Mouse (Mus musculus) kidney, postnatal 25 days (tissue): ENCODE data around the gene Prkce.

Source experiments
- DNase-seq, 2 experiments: peaks; one replicate each; pipeline ENCODE4 v3.0.0; 2021; ENCODE audit warnings: mixed read lengths in 2 of 2

Gene Prkce

DNA sequence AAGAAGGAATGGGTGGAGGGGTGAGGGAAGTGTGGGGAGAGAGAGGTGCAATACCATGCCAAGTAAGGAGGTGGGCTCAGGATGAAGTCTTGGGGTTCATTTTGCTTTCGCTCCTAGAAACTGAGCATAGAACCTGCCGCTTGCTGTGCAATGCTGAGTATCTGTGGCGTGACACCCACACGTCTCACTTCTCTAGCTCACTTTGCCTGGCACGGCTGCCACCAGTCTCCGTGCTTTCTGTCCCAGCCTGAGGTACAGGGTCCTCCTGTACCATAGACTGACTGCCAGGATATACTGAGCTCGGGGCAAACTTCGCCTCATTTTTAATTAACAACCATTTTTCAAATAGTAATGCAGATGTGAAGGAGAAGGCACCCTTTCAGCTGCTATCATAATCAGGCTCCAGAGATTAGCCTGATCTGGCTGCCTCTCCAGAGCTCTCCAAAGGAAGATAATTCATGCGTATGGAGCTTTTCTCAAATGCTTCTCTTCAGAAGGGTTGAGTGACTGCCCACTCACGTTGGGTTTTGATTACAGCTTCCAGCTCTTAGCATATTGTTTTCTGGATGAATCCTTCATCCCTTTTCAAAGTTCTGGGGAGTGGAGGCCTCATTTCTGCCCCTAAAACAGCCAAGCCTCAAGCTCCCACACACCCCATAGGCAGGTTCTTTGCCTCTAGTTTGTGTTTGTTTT, 253.2 kb downstream of the Prkce start:
- DNase-seq: no peak

DNA sequence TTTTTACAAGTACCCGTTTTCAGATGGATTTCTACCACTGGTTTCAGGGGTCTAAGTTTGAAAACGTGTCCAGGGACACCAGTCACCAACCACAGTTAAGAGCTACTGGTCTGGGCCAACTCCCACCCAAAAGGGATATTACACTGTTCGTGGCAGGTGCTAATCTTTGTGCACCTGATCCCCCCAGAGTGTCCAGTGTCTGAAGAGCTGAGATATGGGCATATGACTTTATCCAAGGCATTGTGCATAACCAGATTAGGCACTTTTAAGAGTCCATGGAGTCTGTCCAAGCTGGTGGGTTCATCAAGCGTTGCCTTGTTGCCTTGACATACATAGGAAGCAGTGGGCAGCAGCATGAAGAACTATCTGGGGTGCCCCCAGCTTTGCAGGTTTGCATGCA, 254.4 kb downstream of the Prkce start:
- DNase-seq: no peak

DNA sequence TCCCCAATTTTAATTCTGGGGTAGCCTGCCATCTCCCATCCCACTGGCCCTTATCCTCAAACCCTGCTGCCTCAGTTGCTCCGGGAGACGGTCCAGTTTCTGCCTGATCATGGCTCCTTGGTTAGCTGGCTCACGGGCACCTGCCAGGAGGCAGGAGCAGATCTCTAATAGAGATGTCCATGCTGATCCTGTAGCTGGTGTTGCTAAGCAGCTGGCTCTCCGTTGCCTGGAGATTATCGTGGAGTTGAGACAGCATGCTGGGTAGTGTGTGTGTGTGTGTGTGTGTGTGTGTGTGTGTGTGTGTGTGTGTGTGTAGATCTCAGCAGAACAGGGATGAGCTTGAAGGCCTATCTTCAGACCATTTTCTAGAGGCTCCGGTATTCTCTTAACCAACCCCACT, 262.3 kb downstream of the Prkce start:
- no peak for DNase-seq

DNA sequence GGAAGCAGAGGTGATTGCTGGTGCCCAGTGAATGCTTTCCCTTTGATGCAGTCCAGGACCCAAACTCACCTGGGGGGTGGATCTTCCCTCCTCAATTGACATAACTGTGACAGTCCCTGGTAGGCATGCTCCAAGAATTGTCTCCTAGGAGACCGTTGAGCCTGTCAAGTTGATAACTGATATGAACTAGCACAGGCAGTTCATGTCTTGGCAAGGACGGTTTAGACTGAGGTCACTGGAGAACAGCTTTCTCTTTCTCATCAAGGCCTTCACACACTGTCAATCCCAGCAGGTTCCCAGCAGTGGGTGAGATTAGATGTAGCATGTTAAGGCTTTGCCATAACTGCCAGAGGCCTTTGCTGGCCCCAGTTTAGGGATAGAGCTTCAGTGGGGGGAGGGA, 265.5 kb downstream of the Prkce start:
- no peak for DNase-seq

DNA sequence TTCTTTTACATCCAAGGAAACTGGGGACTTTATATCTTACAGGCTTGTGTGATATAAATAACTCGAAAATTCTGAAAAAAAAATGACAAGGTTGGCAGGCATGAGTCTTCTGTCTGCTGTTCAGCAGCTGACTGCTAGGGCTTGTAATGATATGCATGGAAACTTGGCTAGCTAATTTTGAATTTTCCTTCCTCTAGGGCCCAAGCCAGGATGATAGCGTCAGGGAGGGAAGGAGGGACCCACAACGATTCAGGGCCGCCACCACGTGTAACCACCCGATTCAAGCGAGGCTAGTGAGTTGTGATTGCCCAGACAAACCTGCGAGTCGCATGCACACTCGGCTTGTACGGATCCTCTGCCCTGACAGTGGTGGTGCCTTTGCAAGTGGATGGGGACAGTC, 266.2 kb downstream of the Prkce start:
- DNase-seq: no peak

DNA sequence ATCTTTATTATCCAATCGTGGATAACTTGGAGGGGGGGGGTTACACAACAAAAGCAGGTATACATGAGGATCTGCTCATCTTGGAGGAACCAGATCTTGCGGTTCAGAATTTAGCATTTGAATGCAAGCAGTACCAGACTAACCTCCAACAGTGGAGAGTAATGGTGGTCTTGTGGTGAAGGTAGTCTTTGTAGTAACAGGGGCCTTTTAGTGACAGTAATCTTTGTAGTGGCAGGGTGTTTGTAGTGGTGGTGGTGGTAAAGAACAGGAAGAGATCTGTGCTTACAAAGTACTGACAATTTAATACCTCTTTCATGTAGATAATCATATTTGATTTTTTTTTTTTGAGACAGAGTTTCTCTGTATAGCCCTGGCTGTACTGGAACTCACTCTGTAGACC, 267.2 kb downstream of the Prkce start:
- DNase-seq: no peak

DNA sequence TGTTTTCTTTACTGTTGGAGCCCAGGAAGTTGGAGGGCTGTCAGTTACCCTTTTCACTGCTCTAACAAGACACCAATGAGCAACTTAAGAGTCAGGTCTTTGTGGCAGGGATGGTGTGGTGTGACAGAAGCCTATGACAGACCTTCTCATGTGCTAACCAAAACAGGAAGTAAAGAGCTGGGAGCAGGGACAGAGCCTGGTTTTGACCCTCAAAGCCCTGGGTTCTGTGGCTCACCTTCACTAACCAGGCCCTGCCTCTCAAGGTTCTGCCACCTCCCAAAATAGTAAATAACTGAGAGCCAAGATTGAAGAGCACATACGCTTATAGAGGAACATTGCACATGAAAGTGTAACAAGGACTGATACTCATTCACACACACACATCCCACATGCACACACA, 268.0 kb downstream of the Prkce start:
- DNase-seq: no peak

DNA sequence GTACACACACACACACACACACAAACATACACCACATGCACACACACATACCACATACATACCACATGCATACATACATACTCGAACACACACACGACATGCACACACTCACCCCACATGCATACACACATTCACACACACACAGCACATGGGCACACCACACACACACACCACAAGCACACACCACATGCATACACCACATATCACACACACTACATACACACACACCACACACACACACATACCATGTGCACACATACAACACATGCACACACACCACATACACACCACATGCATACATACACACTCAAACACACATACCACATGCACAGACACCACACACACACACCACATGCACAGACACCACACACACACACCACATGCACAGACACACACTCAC, 268.4 kb downstream of the Prkce start:
- no peak for DNase-seq

DNA sequence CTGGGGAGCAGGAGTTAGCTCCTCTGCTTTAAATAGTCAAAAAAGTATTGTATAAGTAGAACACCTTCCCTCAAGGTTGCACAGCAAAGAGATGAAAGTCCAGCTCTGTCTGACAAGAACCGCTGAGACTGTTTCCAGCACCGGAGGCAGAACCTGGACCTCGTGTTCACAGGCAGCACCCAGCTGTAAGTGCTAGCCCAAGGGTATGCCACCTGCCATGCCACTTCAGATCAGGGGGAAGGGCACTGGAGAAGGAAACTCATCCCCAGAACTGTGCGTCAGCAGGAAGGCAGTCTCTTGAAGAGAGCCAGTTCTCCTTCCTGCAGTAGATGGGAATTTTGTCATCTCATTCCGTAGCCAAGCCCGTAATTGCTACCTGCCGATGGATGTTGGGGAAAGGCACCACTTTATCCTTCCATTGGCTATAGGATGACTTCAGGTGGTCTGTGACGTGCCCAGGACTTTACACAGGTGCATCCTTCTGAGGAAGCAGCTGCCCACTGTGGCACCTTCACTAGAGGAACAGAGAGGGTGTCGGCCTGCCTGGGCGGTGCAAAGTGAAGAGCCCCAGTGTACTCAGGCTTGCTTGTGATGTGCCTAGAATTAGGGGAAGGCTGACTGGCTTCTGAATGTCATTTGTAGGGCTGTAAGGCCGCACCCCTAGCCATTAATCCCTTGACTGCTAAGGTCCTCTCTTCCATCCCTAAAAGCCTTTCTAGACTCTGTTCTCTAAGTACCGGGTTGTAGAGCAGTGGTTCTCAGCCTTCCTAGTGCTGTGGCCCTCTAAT, 269.2 kb downstream of the Prkce start:
- peak in 1 of 2 experiments; percentile 52 for DNase-seq

DNA sequence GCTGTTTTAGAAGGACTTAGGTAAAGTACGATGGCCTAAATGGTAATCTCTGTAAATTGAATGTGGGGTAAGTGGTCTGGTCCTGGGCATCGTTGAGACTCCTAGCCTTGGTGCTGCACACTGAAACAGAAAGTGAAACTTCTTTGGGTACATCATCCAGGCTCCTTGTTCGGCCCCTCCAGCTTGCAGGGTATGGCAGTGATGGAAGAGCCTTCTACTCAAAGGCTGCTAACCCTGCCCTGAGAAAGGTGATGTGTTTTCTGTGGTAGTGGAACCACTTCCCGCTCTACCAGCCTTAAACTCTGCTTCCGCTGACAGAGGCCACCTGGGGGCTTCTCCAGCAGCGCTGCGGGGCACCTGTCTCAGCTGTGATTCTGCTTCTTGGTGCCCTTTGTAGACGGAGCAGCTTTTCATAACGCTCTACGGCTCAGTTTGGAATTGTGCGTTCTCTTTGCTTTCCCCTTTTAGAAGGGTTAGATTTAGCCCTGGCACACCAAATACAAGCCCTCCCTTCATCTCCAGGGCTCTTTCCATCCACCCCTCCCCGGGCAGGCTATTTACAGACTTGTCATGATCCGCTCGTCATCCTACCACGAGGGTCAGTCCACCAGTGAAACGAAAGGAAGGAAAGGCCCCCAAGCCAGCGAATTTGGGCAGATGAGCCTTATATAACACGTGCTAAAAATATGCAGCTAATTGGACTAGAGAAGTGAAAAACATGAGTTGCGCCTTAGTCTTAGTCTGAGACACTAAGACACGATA, 270.1 kb downstream of the Prkce start:
- DNase-seq: no peak

DNA sequence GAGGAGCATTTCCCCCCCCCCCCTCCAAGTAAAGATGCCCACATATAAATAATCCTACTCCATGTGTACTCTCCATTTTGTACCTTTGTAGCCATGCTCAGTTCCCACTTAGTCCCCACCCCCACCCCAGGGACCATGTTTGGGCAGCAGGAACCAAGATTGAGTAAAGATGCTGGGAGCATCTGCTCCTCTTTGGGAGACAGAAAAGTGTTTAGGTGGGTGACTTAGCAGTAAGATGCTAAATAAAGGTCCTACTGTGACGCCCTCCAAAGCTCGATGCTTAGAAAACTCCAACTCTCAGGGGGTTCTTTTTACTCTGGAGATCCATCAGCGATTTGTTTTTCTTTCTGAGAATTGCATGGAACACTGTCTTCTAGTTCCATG, 270.7 kb downstream of the Prkce start:
- no peak for DNase-seq

DNA sequence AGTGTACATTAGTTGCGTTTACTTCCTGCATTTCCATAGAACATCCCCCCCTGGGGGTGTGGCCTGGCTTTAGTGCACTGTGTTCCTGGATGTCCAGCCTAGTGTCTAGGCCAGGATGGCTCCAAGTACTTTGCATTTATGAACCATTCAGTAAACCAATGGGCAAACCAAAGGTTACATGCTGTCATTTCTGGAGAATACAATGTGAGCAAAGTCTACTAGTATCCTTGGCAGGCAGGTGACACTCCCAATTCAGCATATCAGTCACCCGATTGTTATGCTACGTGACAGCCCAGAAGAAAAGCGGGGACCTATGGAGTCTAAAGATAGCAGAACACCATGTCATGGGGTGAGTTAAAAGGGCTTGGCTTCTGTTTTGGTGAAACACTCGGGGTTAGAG, 271.2 kb downstream of the Prkce start:
- DNase-seq: no peak

DNA sequence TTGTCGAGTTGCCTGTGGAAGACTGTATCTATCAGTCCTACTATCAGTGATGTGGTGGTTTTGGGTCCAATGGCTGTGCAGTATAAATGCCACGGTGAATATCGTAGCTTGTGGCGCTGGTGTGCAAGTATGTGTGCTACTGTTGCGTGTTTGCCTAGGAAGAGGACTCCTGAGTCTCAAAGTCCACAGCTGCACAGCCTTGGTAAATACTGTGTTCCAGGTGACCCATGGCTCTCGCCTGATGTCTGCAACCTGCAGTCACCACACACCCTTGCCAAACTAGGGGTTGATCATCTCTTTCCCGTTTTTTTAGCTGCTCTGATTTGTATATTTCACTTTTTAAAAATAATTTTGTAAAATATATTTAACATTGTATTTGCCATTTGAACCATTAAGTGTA, 273.5 kb downstream of the Prkce start:
- DNase-seq: no peak

DNA sequence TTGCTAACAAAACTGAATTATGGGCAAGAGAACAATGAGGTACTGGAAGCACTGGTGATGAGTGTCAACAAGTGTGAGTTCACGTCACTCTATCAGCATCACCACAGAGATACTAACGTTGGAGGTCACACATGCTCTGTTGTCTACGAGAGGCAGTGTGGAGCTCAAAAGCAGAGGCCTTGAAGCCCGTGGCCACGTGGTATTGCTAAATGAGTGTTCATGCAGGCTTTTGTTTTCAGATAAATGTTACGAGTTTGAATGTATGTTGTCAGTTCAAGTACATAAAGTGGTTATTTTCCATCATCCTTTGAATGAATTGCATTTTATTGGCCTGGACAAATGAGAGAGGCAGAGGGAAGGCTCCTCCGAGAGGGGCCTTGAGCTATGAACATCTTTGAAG, 276.3 kb downstream of the Prkce start:
- DNase-seq: no peak

DNA sequence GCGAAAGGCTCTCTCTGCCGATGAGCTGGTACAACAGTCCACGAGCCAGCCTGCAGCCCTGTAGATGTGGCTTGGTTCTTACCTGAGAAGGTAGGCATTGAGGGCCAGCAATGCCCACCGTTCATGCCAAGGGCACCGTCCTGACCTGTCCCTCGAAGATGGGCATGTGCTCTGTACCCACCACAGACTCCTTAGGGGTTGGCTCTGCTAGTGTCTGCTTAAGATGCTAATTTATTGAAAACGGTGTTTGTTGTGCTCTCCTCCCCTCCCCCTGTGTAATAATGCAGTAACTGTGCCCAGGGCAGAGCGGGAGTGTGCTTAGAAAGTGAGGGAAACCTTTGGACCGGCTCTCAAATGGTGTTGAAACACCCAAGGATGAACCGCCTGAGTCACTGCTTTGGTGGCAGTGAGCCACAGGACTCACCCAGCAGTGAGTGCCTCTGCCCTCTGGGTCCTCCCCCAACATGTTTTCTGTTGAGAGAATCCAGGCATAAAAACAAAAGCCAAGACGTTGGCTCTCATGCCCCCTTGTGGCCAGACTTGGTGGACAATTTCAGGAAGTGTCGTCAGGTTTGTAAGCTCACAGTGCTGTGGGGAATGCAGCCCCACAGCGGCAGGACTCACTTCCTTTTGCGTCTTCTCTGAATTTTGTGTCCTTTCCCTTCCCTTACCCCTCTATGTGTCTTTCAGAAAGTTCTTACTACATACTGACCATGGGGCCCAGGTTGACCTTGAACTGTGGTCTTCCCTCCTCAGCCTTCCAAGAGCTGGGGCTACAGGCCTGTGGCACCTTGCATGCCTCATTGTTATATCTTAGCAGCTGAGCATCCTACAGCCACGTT, 277.2 kb downstream of the Prkce start:
- peak; percentile 97 to 98 for DNase-seq

DNA sequence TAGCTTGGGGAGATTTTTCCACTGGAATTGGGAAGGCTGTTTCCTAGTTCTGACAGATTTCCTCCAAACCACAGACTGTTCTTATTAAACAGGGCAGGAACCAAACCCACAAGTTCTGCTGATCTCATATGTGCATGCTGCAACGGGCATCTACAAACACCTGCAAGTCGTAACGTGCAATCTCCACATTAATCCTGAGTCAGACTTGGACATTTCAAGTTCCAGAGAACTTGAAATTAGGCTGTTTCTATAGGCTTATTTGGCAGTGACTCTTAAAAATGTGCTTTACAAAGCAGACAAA, 277.8 kb downstream of the Prkce start:
- no peak for DNase-seq

DNA sequence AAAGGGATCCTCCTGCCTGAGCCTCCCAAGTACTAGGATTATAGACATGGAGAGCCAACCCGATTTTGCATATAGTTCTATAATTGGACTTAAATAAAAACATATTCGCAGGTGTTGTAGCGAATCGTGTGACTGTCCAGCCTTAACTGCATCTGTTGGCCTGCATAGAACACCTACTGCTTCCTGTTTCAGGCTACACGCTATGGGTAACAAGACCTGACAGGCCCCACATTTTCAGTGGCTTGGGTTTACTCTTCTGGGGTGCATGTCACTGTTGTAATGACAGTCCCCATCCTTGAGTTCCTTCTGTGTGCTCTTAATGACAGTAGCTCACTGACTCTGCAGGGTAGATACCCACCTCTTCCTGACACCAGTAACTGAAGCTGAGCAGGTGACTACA, 278.3 kb downstream of the Prkce start:
- DNase-seq: no peak

DNA sequence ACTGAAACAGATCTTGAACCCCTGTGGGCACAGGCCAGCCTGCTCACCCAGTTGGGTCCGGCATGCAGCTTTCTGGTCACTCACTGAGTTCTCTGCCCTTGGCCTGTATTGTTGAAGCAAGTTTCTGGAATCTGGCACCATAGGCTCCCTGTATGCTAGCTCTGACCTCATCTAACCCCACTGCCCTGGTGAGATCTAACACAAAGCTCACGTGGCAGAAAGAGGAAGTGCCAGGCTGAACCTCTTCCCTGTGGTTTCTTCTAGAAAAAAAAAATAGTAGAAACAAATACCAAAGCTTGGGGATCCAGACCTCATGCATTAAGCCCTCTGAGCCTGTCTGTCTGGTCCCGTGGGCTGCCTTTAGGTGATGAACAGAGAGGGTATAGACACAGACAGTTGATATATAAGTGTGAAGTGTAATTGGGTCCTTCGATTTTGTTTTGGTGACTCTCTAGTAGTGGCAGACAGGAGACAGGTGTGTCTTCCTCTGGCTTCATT, 279.6 kb downstream of the Prkce start:
- peak; percentile 52 to 66 for DNase-seq

DNA sequence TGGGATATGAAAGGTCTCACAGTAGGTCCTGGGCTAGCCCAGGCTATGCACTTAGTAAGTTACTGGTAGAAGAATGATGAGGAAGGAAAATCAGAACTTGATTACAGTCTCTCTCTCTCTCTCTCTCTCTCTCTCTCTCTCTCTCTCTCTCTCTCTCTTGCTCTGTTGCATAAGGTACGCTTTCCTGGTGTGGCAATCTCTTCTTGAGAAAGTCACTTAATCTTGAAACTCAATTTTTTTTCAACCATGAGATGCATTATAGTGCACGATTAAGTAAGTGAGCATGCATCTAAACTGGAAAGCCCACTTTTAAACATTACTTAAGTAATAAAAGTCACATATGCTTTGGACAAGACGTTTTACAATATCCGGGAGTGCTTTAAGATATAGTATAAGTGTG, 285.3 kb downstream of the Prkce start:
- no peak for DNase-seq

DNA sequence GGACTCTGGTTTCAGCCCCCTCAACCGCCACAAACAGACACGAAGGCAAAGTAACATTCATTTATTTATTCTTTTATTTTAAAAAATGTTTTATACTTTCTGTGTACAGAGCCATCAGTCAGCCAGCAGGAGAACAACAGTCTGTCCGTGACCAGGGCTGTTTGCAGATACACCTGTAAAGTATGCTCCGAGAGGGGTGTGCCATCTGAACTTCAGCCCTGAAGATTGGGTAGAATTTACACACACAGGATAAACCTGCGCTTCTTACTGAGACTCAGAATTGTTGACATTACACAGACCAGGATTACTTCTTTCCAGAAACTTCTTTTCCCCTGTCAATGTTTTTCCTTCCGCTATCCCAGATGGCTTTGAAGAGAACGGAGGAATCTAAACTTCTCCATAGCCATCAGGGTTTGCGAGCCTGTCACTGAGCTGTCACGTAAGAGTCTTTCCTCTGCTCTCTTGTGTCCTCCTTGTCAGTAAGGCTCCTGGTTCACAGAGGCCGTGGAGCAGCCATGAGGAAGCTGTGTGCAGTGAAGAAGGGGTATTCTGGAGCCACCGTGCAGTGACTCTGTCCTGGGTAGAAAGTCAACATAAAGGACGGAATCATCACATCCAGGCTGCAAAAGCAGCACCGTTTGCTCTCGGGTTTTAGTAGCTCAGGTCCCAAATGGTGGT, 286.2 kb downstream of the Prkce start:
- DNase-seq: no peak

DNA sequence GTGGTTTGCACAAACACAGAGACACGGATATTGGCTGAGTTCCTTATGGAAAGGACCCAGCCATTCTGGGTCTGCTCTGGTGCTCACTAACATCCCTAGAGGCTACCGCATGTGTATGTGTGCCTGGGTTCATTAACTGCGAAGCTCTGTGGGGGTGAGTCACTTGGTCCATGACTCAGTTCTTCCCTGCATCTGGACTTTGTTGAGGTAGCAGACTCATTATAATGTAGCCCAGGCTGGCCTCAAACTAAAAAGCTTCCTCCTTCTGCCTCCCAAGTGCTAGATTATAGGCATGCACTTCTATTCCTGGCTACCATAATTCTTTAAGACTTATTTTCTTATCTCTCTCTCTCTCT, 286.7 kb downstream of the Prkce start:
- no peak for DNase-seq

DNA sequence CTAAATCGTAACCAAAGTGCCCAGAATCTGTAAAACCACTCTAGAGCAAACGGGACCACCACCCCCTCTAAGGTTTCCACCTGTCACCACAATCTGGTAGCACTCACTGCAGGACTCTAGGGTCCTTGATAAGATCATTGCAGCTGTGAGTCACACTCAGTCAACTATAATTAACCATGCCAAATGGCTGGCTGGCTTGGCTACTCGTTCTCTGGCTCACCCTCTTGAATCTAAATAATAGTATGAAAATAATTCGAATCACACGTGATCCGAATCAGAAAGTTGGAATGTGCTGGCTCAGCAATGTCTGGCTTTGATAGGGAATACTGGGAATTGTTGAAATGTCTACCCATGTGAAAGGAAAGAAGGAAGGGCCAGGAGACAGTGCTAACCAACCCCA, 288.9 kb downstream of the Prkce start:
- no peak for DNase-seq
